Mouse (Mus musculus) heart, embryonic 16.5 days (tissue): ENCODE data around the gene Islr. TPM values are rescaled to one million over a fixed set of nuclear protein-coding genes. Genes with fewer than 3 reads are reported as not detected.

Experiments
- ATAC-seq: fragments of 200-750 bp; cut with Nextera tagmentation; replicated peaks from 2 replicates; pipeline ENCODE4 v1.8.0; 2017; ENCODE audit warnings: moderate number of reproducible peaks; ENCODE audit not compliant: insufficient read depth, low FRiP score; ENCODE audit errors: extremely low read depth
- H3K27ac ChIP-seq: fragments of 300-500 bp; sonication (generic); 2 replicates; pipeline ENCODE4 v1.5.1; 2014; ENCODE audit warnings: mild to moderate bottlenecking, low read length, control low read depth, moderate library complexity
- H3K27me3 ChIP-seq: fragments of 300-500 bp; sonication (generic); 2 replicates; pipeline ENCODE4 v1.6.1; 2014; ENCODE audit warnings: low read length, mixed read lengths; ENCODE audit not compliant: control insufficient read depth, insufficient read depth
- H3K36me3 ChIP-seq: fragments of 300-500 bp; sonication (generic); 2 replicates; pipeline ENCODE4 v1.6.1; 2014; ENCODE audit not compliant: control insufficient read depth, insufficient read depth
- H3K4me1 ChIP-seq: fragments of 300-500 bp; sonication (generic); 2 replicates; pipeline ENCODE4 v1.6.1; 2014; ENCODE audit warnings: low read length, mixed read lengths; ENCODE audit not compliant: control insufficient read depth, insufficient read depth
- H3K4me2 ChIP-seq: fragments of 300-500 bp; sonication (generic); 2 replicates; pipeline ENCODE4 v1.6.1; 2014; ENCODE audit warnings: low read depth, mild to moderate bottlenecking, control low read depth, low read length
- H3K4me3 ChIP-seq: fragments of 300-500 bp; sonication (generic); 2 replicates; pipeline ENCODE4 v1.5.1; 2014; ENCODE audit warnings: mild to moderate bottlenecking, control low read depth, low read length
- H3K9ac ChIP-seq: fragments of 300-500 bp; sonication (generic); 2 replicates; pipeline ENCODE4 v1.6.1; 2014; ENCODE audit warnings: low read length, control low read depth
- H3K9me3 ChIP-seq: fragments of 300-500 bp; sonication (generic); replicated peaks from 2 replicates; pipeline ENCODE4 v1.6.1; 2016; ENCODE audit warnings: low read length; ENCODE audit not compliant: control insufficient read depth
- WGBS: fragments of 180-500 bp; shearing (Covaris S2); extraction: QIAGEN DNeasy Blood & Tissue Kit; methylation state at CpG from one replicate; pipeline ENCODE4 v1.1.7; 2014; 5-methylcytosine and 5-hydroxymethylcytosine counted together
- polyA plus RNA-seq: library from polyadenylated mRNA; unstranded; fragments of >200 nt; fragmentation: Nextera tagmentation; extraction: Ambion mirVana; gene quantifications from 2 replicates; pipeline ENCODE4 v1.2.1, GENCODE M21; 2015

Islr gene
- polyA plus RNA-seq, 1 experiment from 2014 or later = 27.5 TPM

DNA sequence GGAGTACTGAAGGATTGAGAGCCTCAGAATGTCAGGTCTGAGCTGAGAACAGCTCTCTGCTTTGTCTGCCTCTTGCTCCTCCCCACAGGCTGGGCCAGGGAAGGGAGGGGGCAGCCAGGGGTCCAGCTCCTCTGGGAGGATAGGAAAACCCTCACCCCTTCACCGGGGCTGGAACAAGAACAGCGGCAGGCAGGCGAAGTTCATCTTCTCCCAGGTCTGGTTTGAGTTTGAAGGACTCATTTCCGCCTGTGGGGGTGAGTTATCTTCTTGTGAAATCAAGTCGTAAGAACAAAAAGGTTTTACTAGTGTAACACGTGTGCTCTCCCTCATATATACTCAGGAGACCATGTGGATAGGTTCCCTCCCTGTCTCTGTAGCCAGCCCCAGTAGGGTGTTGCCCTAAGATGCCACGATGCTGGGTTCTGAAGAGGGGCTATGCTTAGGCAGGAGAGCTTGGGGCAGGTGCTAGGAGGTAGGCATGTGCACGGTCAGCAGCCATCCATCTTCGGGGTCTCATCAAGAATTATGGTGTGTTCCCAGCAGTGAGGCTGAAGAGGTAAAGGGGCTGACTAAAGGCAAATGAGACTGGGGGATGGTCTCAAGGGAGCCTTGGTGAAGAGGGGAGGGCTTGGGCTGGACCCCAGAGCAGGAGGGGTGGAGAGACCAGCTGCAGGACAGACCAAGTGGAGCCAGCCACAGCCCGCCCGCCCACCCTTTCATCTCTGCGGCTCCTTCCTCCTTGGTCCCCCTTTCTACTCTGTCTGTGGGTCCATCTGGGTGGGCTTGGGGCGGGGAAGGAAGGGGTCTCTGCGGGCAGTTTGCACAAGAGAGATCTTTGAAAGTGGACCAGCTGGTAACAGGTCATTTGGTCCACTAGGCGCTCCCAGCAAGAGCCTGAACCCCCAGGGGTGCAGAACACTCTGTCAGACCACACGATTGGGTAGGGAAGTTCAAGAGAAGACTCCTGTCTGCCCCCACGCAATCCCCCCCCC, 69.9 kb downstream of the Islr start:
- WGBS = 17% methylated on average over 16 of the region's 17 CpGs
- H3K27ac ChIP-seq = no peak overlapping the region
- peaks cover 9% of the 10 kb centered on the region; the same call in 1 of the 2 replicates for H3K4me1 ChIP-seq
- peaks cover 41% of the 10 kb centered on the region for H3K27me3 ChIP-seq
- no peaks in the 10 kb centered on the region for H3K36me3 ChIP-seq
- no peak overlapping the region for H3K9ac ChIP-seq
- H3K9me3 ChIP-seq = no peaks in the 10 kb centered on the region
- no peak overlapping the region for H3K4me3 ChIP-seq
- no peak overlapping the region for H3K4me2 ChIP-seq
- ATAC-seq = no peak

DNA sequence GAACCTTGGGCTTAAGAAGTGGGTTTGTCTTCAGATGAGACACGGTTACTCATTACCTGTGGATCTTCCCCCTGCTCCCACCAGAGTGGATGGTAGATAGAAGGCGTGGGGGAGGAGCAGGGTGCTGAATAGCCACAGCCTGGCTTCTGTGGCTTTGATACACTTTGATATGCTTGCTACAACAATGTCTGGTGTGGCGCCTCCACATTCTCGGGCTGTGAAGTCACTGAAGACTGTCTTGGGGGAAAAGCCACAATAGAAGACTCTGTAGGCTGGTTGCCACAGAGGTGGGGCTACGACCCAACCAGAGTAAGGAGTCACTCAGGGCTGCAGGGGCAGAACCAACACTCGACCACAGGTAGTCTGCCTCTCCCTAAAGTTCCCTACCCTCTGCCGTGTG, 72.4 kb downstream of the Islr start:
- H3K9me3 ChIP-seq = no peaks in the 10 kb centered on the region
- H3K36me3 ChIP-seq = no peaks in the 10 kb centered on the region
- WGBS = 64% methylated on average over 7 of the region's 7 CpGs
- no peak overlapping the region for H3K27ac ChIP-seq
- H3K9ac ChIP-seq = no peak overlapping the region
- ATAC-seq = no peak
- H3K4me1 ChIP-seq = peaks cover 9% of the 10 kb centered on the region; the same call in 1 of the 2 replicates
- no peak overlapping the region for H3K4me2 ChIP-seq
- no peak overlapping the region for H3K4me3 ChIP-seq
- peaks cover 48% of the 10 kb centered on the region for H3K27me3 ChIP-seq

DNA sequence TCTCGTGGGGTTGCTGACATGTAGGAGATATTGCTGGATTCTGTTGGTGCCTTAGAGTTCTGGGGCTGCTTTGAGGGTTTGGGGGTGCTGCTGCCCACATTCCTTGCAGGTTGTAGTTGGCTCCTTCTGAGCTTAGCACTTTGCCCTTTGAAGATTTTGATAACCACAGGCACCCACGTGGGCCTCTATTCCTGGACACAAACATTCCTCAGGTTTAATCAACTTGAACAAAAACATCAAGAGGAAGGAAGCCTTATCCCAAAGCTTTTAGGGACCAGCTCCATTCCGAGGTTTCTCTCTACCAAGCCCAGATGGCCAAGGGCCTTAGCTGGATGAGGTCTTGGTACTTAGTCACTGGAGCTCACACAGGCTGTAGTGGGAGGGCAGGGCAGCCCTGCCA, 73.2 kb downstream of the Islr start:
- H3K4me1 ChIP-seq = peaks cover 7% of the 10 kb centered on the region; the same call in 1 of the 2 replicates
- H3K4me3 ChIP-seq = no peak overlapping the region

DNA sequence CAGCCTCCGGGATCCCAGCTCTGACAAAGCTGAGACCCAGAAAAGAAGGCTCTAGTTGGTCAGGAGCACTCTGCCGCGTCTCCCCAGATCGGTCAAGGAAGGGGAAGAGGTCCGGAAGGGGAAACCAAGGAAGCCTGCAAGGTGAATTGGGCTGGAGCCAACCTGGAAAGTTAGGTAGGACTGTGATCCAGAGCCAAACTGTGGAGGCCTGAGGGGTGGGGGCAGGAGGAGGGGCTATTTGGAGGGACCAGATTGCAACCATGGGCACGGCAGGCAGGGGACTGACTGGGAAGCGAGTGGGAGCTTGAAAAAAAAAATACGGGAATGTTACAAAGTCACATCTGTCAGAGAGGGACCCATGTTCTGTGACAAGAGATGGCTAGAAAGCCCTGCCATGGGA, 74.6 kb downstream of the Islr start:
- Histone ChIP-seq H3K27ac (no peak overlapping the region), H3K4me1 (0 out of 2 replicates have a peak, but pooled peaks cover 8% of the 10 kb centered on the region), H3K9ac (no peak overlapping the region), H3K27me3 (peaks cover 37% of the 10 kb centered on the region), H3K4me2 (no peak overlapping the region), H3K9me3 (no peaks in the 10 kb centered on the region), H3K36me3 (no peaks in the 10 kb centered on the region), H3K4me3 (no peak overlapping the region)
- no peak for ATAC-seq
- 36% methylated on average over 8 of the region's 8 CpGs for WGBS

More for the DNA sequence above, 73.2 kb downstream of the Islr start:
- Histone ChIP-seq H3K4me2 (no peak overlapping the region), H3K36me3 (no peaks in the 10 kb centered on the region), H3K27ac (no peak overlapping the region), H3K9ac (no peak overlapping the region), H3K27me3 (peaks cover 44% of the 10 kb centered on the region), H3K9me3 (no peaks in the 10 kb centered on the region)
- WGBS = 29% methylated on average over 3 of the region's 3 CpGs
- no peak for ATAC-seq

DNA sequence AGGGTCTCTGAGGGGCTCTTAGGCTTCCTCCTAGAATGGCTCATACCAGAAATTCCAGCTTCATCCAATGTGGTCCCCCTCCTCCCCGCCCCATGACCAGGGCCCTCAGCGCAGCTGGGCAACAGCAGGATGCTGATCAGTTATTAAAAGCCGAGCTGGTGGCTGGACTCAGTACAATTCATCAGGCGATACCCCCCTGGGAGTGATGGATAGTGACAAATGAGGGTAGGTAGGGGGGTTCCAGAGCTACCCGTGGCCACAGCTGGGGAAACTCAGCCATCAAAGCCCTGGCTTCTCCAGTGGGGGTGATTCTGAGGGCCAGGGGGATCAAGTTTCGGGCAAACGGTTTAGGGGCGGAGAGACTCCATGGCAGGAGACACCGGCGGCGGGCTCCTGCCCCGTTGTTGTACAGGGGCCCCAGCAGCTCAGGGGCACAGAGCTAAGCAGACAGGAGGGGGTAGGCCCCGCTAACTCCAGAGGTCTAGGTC, 75.1 kb downstream of the Islr start:
- no peak for ATAC-seq
- 0 out of 2 replicates have a peak, but pooled peaks cover 8% of the 10 kb centered on the region for H3K4me1 ChIP-seq
- H3K27ac ChIP-seq = no peak overlapping the region
- H3K4me3 ChIP-seq = no peak overlapping the region
- H3K36me3 ChIP-seq = no peaks in the 10 kb centered on the region
- no peak overlapping the region for H3K4me2 ChIP-seq
- H3K27me3 ChIP-seq = peaks cover 35% of the 10 kb centered on the region
- WGBS = 15% methylated on average over 13 of the region's 13 CpGs
- no peak overlapping the region for H3K9ac ChIP-seq
- no peaks in the 10 kb centered on the region for H3K9me3 ChIP-seq

DNA sequence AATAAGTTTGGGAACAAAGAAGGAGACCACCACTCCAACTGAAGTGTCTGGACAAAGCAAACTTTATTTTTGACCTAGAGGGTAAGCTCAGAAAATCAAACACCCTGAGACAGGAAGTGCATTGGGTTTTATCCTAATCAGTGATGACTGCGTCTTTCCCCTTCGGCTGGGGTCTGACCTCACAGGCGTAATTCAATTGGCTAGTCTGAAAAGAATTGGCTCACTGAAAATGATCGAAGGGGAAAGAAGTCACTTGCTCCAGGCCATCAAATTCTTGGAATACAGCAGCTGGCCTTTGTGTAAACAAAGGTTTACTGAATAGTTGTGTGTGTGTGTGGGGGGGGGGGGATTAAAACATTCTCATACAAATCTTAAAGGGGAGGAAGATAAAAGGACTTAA, 78.3 kb downstream of the Islr start:
- H3K9ac ChIP-seq = no peak overlapping the region
- H3K4me2 ChIP-seq = no peak overlapping the region
- ATAC-seq = no peak
- no peak overlapping the region for H3K27ac ChIP-seq
- H3K4me3 ChIP-seq = no peak overlapping the region
- WGBS = 53% methylated on average over 4 of the region's 4 CpGs
- 0 out of 2 replicates have a peak, but pooled peaks cover 5% of the 10 kb centered on the region for H3K4me1 ChIP-seq
- H3K36me3 ChIP-seq = no peaks in the 10 kb centered on the region
- peaks cover 23% of the 10 kb centered on the region for H3K27me3 ChIP-seq
- no peaks in the 10 kb centered on the region for H3K9me3 ChIP-seq

DNA sequence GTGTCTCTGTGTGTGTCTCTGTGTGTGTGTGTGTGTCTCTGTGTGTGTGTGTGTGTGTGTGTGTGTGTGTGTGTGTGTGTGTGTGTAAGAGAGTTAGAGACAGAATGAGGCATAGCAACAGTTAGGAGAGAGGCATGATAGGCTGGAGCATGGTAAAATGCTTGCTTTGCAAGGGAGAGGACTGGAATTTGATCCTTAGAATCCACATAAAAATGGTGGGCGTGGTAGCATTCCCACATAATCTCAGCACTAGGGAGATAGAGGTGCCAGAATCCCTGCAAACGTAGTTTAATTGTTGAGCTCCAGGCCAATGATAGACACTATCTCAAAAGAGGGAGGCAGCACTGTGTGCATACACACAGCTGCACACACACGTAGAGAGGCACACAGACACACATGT, 79.0 kb downstream of the Islr start:
- no peaks in the 10 kb centered on the region for H3K36me3 ChIP-seq
- 0 out of 2 replicates have a peak, but pooled peaks cover 9% of the 10 kb centered on the region for H3K4me1 ChIP-seq
- no peak overlapping the region for H3K27ac ChIP-seq
- ATAC-seq = no peak
- H3K4me3 ChIP-seq = no peak overlapping the region
- H3K9me3 ChIP-seq = no peaks in the 10 kb centered on the region
- 38% methylated on average over 3 of the region's 3 CpGs for WGBS
- H3K9ac ChIP-seq = no peak overlapping the region
- no peak overlapping the region for H3K4me2 ChIP-seq
- H3K27me3 ChIP-seq = peaks cover 19% of the 10 kb centered on the region

DNA sequence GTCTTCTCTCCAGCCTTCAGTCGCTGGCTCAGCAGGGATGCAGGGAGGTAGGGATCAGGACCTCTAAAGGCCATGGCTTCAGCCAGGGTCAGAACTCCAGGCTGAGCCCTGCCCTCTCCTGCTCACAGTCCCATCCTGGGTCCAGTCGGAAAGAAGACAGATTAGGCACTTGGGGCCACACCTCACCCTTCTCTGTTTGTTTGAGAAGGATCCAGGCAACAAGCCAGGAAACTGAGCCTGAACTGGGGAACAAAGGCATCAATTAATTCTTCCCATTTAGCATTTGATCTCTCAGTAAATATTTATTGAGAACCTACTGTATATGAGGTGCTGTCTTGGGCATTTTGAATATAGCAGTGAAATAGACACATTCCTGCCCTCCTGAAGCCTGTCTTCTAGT, 85.4 kb downstream of the Islr start, which contains the start of gene Ccdc33:
Gene Ccdc33, minus strand, starts transcription at position 153 of the 400 bp plus-strand sequence.
- Histone ChIP-seq H3K9me3 (no peaks in the 10 kb centered on the region), H3K4me2 (no peak within 1 kb of the TSS), H3K27me3 (peaks cover 6% of the 10 kb centered on the region), H3K27ac (no peak within 1 kb of the TSS), H3K4me3 (no peak within 1 kb of the TSS), H3K9ac (no peak within 1 kb of the TSS), H3K4me1 (peaks cover 13% of the 10 kb centered on the region), H3K36me3 (no peaks in the 10 kb centered on the region)
- 20% methylated on average over 2 of the region's 2 CpGs for WGBS
- ATAC-seq = no peak

DNA sequence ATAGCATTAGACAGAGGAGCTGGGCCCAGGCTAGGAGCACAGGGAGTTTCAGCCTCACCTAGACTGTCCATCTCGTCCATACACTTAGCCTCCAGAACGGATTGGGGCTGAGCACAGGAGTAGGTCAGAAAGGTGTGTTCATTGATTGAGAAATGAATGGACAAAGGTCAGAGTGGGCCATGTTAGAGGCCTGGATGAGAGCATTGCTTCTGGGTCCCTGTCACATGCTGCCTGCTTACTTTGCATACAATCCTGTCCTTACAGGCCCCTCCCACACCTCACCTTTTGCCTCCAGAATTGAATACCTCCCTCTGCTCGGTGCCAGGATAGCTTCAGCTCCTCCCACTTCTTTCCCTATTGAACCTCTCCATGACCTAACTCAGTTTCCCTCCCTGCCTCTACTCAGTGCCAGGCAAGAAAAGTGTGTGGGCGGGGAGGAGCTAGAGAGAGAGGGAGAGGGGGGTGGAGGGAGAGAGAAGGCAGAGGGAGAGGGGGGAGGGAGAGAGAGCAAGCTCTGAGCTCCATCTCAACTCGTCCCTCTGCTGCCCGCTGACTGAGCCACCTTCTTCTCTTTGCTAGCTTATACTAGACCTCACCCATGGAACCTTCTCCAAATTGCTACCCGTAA, 88.0 kb downstream of the Islr start:
- no peaks in the 10 kb centered on the region for H3K9me3 ChIP-seq
- no peaks in the 10 kb centered on the region for H3K36me3 ChIP-seq
- H3K4me1 ChIP-seq = peaks cover 18% of the 10 kb centered on the region
- 53% methylated on average over 7 of the region's 7 CpGs for WGBS
- H3K4me3 ChIP-seq = no peak overlapping the region
- ATAC-seq = no peak
- H3K27me3 ChIP-seq = peaks cover 10% of the 10 kb centered on the region
- H3K4me2 ChIP-seq = no peak overlapping the region
- no peak overlapping the region for H3K9ac ChIP-seq
- H3K27ac ChIP-seq = no peak overlapping the region
